Mouse (Mus musculus): ENCODE measurements around the gene Stab2. TPM values are rescaled to one million over a fixed set of nuclear protein-coding genes. Genes with fewer than 3 reads are reported as not detected.

Stab2 gene
- polyA plus RNA-seq, 1 experiment from 2014 or later: 0.07 TPM

DNA sequence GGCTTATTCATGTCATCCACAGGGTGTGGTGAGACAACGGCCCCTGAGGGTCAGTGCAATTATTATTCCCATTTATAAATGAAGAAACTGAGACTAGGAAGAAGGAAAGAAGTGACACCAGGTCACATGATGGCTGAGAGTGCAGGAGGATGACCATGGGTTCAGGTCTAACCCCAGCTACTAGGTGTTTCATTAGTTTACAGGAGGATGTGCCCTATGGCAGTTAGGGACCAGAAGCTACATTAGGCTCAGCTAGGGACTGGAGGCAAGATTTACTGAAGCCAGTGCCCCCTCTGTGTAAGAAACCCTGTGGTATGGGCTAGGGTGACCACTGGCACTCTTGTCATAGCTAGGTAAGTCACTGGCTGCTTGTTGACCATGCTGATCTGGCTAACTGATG lies 116.8 kb downstream of the Stab2 start:
- Histone ChIP-seq H3K4me1 (ENCODE audit: control insufficient read depth, insufficient read depth, low read length) (no peaks in the 10 kb centered on the region), H3K4me3 (replicated peaks; ENCODE audit: low read depth, low read length) (no peak overlapping the region), H3K9ac (replicated peaks; ENCODE audit: low read length) (no peak overlapping the region), H3K9me3 (ENCODE audit: control insufficient read depth, low read length) (no peaks in the 10 kb centered on the region), H3K27me3 (ENCODE audit: control insufficient read depth, insufficient read depth, low read length) (no peaks in the 10 kb centered on the region), H3K36me3 (ENCODE audit: control insufficient read depth, insufficient read depth, low read length) (no peaks in the 10 kb centered on the region), H3K4me2 (ENCODE audit: low read length) (no peak overlapping the region), H3K27ac (replicated peaks; ENCODE audit: low read depth, low read length) (no peak overlapping the region)
- DNase-seq (no peak), ATAC-seq (ENCODE audit: low FRiP score, low TSS enrichment) (no peak)
- 92% methylated on average over 1 of the region's 1 CpGs for WGBS

DNA sequence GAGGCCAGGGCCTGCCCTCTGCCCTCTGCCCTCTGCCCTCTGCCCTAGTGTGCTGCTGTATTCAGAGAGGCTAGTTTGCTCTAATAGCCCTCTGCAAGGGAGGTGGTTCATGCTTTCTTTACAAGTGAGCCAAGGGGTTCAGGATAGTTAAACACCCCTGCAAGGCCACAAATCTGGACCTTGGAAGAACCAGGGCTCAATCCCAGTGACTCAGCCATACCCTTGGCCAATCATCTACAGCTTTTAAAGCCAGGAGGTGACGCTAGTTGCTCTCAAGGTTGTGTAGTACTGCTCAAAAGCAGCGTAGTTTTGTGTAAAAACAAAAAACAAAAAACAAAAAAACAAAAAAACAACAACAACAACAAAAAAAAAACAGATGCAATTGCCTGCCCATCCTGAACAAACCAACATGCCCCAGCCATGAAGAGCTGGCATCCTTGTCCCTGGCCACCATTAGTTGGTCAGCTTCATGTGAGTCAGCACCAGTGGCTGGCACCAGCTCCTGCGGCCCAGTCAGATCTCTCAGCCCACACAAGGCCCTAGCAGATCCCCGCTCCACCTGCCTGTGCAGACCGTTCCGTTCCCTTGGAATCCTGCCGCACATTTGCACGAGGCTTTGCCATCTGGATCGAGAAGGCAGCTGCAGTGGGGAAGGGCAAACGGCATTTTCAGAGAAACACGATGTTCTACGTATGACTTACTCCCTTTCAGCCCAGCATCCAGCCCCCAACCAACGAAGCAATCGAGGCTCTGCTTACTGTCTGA lies 117.5 kb downstream of the Stab2 start:
- H3K36me3 ChIP-seq (ENCODE audit: control insufficient read depth, insufficient read depth, low read length): no peaks in the 10 kb centered on the region
- no peak overlapping the region for H3K9ac ChIP-seq (replicated peaks; ENCODE audit: low read length)
- 91% methylated on average over 14 of the region's 14 CpGs for WGBS
- H3K27me3 ChIP-seq (ENCODE audit: control insufficient read depth, insufficient read depth, low read length): no peaks in the 10 kb centered on the region
- no peak for ATAC-seq (ENCODE audit: low FRiP score, low TSS enrichment)
- DNase-seq: no peak
- H3K4me1 ChIP-seq (ENCODE audit: control insufficient read depth, insufficient read depth, low read length): no peaks in the 10 kb centered on the region
- H3K4me3 ChIP-seq (replicated peaks; ENCODE audit: low read depth, low read length): no peak overlapping the region
- no peak overlapping the region for H3K4me2 ChIP-seq (ENCODE audit: low read length)
- no peaks in the 10 kb centered on the region for H3K9me3 ChIP-seq (ENCODE audit: control insufficient read depth, low read length)
- no peak overlapping the region for H3K27ac ChIP-seq (replicated peaks; ENCODE audit: low read depth, low read length)

DNA sequence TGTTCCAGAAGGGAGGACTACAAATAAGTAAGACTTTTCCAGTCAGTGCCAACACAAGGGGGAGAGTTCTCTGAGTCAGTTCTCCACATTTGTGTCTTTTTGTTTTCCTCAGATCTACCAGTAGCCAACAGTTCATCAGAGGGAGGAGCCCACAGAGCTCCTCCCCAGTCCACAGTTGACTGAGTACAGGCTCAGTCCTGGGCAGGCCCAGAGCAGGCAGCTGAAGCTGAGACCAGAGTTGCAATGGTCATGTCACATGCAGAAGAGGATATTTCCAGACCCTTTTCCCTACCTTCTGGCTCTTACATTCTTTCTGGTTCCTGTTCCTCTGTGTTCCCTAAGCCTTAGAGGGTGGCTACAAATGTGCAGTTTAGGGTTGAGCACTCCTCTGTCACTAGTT lies 118.4 kb downstream of the Stab2 start:
- DNase-seq: no peak
- Histone ChIP-seq H3K27ac (replicated peaks; ENCODE audit: low read depth, low read length) (no peak overlapping the region), H3K4me3 (replicated peaks; ENCODE audit: low read depth, low read length) (no peak overlapping the region), H3K36me3 (ENCODE audit: control insufficient read depth, insufficient read depth, low read length) (no peaks in the 10 kb centered on the region), H3K4me2 (ENCODE audit: low read length) (no peak overlapping the region), H3K27me3 (ENCODE audit: control insufficient read depth, insufficient read depth, low read length) (no peaks in the 10 kb centered on the region), H3K9ac (replicated peaks; ENCODE audit: low read length) (no peak overlapping the region), H3K4me1 (ENCODE audit: control insufficient read depth, insufficient read depth, low read length) (no peaks in the 10 kb centered on the region), H3K9me3 (ENCODE audit: control insufficient read depth, low read length) (no peaks in the 10 kb centered on the region)
- no peak for ATAC-seq (ENCODE audit: low FRiP score, low TSS enrichment)

DNA sequence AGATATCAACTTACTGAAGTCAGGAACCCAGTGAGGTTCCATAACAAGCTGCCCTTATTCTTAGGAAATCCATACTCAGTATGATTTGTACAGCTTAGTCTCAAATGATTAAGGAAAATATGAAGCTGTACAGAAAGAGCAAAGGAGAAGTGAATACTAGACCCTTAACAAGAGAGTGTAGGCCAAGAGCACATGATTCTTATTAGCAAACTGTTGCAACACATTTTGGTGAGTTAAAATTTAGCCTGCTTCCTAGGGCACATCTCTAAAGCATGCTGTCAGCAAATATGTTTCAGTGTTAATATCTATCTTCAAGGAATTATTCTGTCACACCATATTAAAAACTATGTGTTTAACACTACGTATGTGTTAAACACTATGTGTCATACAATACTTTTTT lies 121.4 kb downstream of the Stab2 start:
- Histone ChIP-seq H3K36me3 (ENCODE audit: control insufficient read depth, insufficient read depth, low read length) (no peaks in the 10 kb centered on the region), H3K4me3 (replicated peaks; ENCODE audit: low read depth, low read length) (no peak overlapping the region), H3K9ac (replicated peaks; ENCODE audit: low read length) (no peak overlapping the region), H3K9me3 (ENCODE audit: control insufficient read depth, low read length) (no peaks in the 10 kb centered on the region), H3K27ac (replicated peaks; ENCODE audit: low read depth, low read length) (no peak overlapping the region), H3K4me1 (ENCODE audit: control insufficient read depth, insufficient read depth, low read length) (no peaks in the 10 kb centered on the region), H3K4me2 (ENCODE audit: low read length) (no peak overlapping the region), H3K27me3 (ENCODE audit: control insufficient read depth, insufficient read depth, low read length) (no peaks in the 10 kb centered on the region)
- no peak for DNase-seq
- no peak for ATAC-seq (ENCODE audit: low FRiP score, low TSS enrichment)
- WGBS: 98% methylated on average over 1 of the region's 1 CpGs

DNA sequence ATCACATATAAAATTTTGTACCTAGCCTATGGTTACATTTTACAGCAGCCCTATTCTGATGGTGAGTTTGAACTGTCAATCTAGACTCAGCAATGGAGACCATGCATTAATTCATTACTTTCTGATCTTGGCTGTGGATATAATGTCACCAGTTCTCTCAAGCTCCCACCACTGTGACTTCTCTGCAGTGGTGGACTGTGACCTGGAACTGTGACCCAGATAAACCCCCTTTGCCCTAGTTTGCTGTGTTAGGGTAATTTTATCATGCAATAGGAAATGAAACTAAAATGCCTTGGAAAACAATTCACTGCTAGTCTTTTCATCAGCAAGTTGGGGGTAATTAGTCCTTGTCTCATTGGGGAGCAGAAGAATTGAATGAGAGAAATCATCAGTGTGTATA lies 126.4 kb downstream of the Stab2 start:
- no peak for DNase-seq
- no peaks in the 10 kb centered on the region for H3K9me3 ChIP-seq (ENCODE audit: control insufficient read depth, low read length)
- no peaks in the 10 kb centered on the region for H3K36me3 ChIP-seq (ENCODE audit: control insufficient read depth, insufficient read depth, low read length)
- no peak for ATAC-seq (ENCODE audit: low FRiP score, low TSS enrichment)
- H3K4me3 ChIP-seq (replicated peaks; ENCODE audit: low read depth, low read length): no peak overlapping the region
- no peak overlapping the region for H3K9ac ChIP-seq (replicated peaks; ENCODE audit: low read length)
- no peaks in the 10 kb centered on the region for H3K4me1 ChIP-seq (ENCODE audit: control insufficient read depth, insufficient read depth, low read length)
- no peak overlapping the region for H3K4me2 ChIP-seq (ENCODE audit: low read length)
- no peaks in the 10 kb centered on the region for H3K27me3 ChIP-seq (ENCODE audit: control insufficient read depth, insufficient read depth, low read length)
- H3K27ac ChIP-seq (replicated peaks; ENCODE audit: low read depth, low read length): no peak overlapping the region

DNA sequence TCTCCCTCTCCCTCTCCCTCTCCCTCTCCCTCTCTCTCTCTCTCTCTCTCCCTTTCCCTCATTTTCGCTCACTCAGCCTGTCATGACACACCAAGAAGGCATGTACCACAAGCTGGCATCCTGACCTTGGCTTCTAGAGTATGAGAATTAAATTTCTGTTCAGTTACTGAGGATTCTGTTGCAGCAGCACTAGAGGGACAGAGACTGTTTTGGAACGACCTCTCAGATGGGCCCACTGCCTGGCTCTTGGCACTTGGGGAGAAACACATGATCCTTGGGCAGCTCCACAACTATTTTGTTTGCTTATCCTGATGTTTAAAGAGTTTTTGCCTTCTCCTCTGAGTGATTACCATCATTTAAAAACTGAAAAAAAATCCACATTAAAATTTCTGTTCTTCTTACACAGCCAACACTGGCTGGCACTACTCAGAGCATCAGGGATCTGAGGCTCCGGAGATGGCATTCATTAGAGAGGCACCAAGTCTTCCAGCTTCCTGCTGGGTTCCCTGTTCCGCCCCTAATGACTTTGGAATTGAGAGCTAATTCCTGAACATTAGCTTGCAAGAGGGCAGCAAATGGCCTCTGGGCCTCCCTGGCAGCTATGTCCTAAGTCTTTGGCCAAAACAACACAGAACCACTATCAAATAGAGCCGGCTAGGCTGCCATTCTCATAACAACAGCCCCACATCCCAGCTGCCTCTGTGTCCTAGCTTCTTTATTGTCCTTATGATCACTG lies 127.6 kb downstream of the Stab2 start:
- Histone ChIP-seq H3K36me3 (ENCODE audit: control insufficient read depth, insufficient read depth, low read length) (no peaks in the 10 kb centered on the region), H3K27ac (replicated peaks; ENCODE audit: low read depth, low read length) (no peak overlapping the region), H3K4me3 (replicated peaks; ENCODE audit: low read depth, low read length) (no peak overlapping the region), H3K27me3 (ENCODE audit: control insufficient read depth, insufficient read depth, low read length) (no peaks in the 10 kb centered on the region), H3K9me3 (ENCODE audit: control insufficient read depth, low read length) (no peaks in the 10 kb centered on the region), H3K4me1 (ENCODE audit: control insufficient read depth, insufficient read depth, low read length) (no peaks in the 10 kb centered on the region), H3K9ac (replicated peaks; ENCODE audit: low read length) (no peak overlapping the region), H3K4me2 (ENCODE audit: low read length) (no peak overlapping the region)
- DNase-seq (no peak), ATAC-seq (ENCODE audit: low FRiP score, low TSS enrichment) (no peak)
- 58% methylated on average over 5 of the region's 5 CpGs for WGBS

DNA sequence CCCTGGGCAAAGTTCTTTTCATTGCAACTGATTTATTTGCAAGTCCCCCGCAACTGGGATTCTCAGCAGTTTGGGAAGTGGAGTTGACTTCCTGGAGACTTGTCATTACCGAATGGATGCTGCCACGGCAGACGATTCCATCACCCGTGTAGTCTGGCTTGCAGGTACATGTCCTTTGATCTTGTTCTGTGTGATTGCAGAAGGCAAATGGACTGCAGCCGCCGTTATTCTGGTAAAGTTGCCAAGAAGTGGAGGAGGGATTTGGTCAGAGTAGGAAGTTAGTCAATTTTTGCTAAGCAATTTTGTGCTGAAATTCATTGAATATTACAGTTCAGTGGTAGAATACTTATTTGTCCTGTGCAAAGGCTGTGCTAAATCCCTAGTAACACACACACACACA lies 129.1 kb downstream of the Stab2 start:
- no peaks in the 10 kb centered on the region for H3K4me1 ChIP-seq (ENCODE audit: control insufficient read depth, insufficient read depth, low read length)
- H3K4me3 ChIP-seq (replicated peaks; ENCODE audit: low read depth, low read length): no peak overlapping the region
- no peaks in the 10 kb centered on the region for H3K36me3 ChIP-seq (ENCODE audit: control insufficient read depth, insufficient read depth, low read length)
- H3K9me3 ChIP-seq (ENCODE audit: control insufficient read depth, low read length): no peaks in the 10 kb centered on the region
- no peak overlapping the region for H3K27ac ChIP-seq (replicated peaks; ENCODE audit: low read depth, low read length)
- ATAC-seq (ENCODE audit: low FRiP score, low TSS enrichment) (no peak), DNase-seq (no peak)
- H3K9ac ChIP-seq (replicated peaks; ENCODE audit: low read length): no peak overlapping the region
- no peak overlapping the region for H3K4me2 ChIP-seq (ENCODE audit: low read length)
- H3K27me3 ChIP-seq (ENCODE audit: control insufficient read depth, insufficient read depth, low read length): no peaks in the 10 kb centered on the region
- WGBS: 80% methylated on average over 7 of the region's 7 CpGs

DNA sequence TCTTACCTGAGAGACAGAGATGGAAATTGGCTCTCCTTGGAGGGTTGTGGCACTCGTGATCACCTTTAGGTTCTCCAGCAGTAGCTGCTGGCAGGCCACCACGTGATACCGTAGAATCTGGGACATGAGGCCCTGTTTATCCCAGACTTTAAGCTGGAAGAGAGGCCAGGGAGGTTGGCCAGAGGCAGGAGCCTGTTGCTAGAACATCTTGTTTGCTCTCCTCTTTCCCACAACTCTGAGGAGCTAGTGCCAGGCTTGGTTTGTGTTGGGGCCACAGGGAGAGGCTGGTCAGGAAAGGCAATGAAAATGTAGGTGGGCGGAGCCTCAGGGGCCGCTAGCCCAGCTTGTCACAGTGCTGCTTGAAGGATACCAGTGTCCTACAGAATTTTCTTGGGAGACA lies 135.2 kb downstream of the Stab2 start:
- WGBS: 82% methylated on average over 5 of the region's 5 CpGs
- Histone ChIP-seq H3K27me3 (ENCODE audit: control insufficient read depth, insufficient read depth, low read length) (no peaks in the 10 kb centered on the region), H3K4me3 (replicated peaks; ENCODE audit: low read depth, low read length) (no peak overlapping the region), H3K4me1 (ENCODE audit: control insufficient read depth, insufficient read depth, low read length) (no peaks in the 10 kb centered on the region), H3K27ac (replicated peaks; ENCODE audit: low read depth, low read length) (no peak overlapping the region), H3K9ac (replicated peaks; ENCODE audit: low read length) (no peak overlapping the region), H3K4me2 (ENCODE audit: low read length) (no peak overlapping the region), H3K36me3 (ENCODE audit: control insufficient read depth, insufficient read depth, low read length) (no peaks in the 10 kb centered on the region), H3K9me3 (ENCODE audit: control insufficient read depth, low read length) (no peaks in the 10 kb centered on the region)
- no peak for ATAC-seq (ENCODE audit: low FRiP score, low TSS enrichment)
- DNase-seq: no peak

DNA sequence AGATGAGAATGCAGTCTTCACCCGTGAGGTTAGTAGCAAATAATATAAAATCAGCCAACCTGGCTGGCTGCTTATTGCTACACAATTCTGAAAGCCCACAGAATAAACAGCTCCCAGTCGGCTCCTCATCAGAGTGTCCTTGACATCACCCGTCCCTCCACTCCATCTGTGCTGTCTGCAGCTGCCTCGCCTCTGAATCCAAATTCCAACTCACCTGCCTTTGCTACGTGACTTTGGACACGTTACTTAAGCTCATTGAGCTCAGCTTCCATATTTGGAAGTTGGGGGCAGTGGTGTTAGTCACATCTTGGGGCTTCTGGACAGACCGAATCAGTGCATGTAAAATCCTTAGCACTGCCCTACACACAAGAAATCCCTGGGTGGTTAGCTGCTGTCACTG lies 135.7 kb downstream of the Stab2 start:
- DNase-seq (no peak), ATAC-seq (ENCODE audit: low FRiP score, low TSS enrichment) (no peak)
- no peak overlapping the region for H3K4me3 ChIP-seq (replicated peaks; ENCODE audit: low read depth, low read length)
- H3K4me2 ChIP-seq (ENCODE audit: low read length): no peak overlapping the region
- no peaks in the 10 kb centered on the region for H3K9me3 ChIP-seq (ENCODE audit: control insufficient read depth, low read length)
- H3K27ac ChIP-seq (replicated peaks; ENCODE audit: low read depth, low read length): no peak overlapping the region
- WGBS: 84% methylated on average over 7 of the region's 7 CpGs
- no peaks in the 10 kb centered on the region for H3K27me3 ChIP-seq (ENCODE audit: control insufficient read depth, insufficient read depth, low read length)
- H3K9ac ChIP-seq (replicated peaks; ENCODE audit: low read length): no peak overlapping the region
- no peaks in the 10 kb centered on the region for H3K36me3 ChIP-seq (ENCODE audit: control insufficient read depth, insufficient read depth, low read length)
- no peaks in the 10 kb centered on the region for H3K4me1 ChIP-seq (ENCODE audit: control insufficient read depth, insufficient read depth, low read length)
